Mouse (Mus musculus): ENCODE measurements at regions not wholly inside any gene's neighbourhood (a gene's known extent, or its start where the extent isn't known, plus 50 kb on each side); places are given as distances from the start of the nearest gene placed in this dataset.
A peak's percentile ranks its signal among the peaks of the same experiment; 100 is the strongest.
"Not testable (repeated sequence)": the region's sequence is repeated elsewhere in the genome, so short reads cannot be mapped to it uniquely, and the experiment has no call there.

- not testable (repeated sequence) for H3K9ac ChIP-seq; ATAC-seq (ENCODE audit: low FRiP score); H3K27ac ChIP-seq; H3K4me1 ChIP-seq (replicated peaks); H3K4me2 ChIP-seq; H3K36me3 ChIP-seq; H3K9me3 ChIP-seq; H3K27me3 ChIP-seq; H3K4me3 ChIP-seq
- 93% methylated on average over 5 of the region's 6 CpGs for WGBS
Observed at GRCm38 (mm10) chr12:23026976-23027375, 753.1 kb downstream of the Gm10330 start.

GRCm38 (mm10) chr12:23023556-23023955 lies 756.5 kb downstream of the Gm10330 start:
- H3K9ac ChIP-seq; H3K4me3 ChIP-seq; H3K27ac ChIP-seq; H3K27me3 ChIP-seq; H3K4me2 ChIP-seq; ATAC-seq (ENCODE audit: low FRiP score); H3K36me3 ChIP-seq; H3K4me1 ChIP-seq (replicated peaks); H3K9me3 ChIP-seq: not testable (repeated sequence)
- 91% methylated on average over 8 of the region's 8 CpGs for WGBS

GRCm38 (mm10) chr12:23010199-23010598 lies 769.9 kb downstream of the Gm10330 start:
- 1% methylated on average over 35 of the region's 37 CpGs for WGBS
- not testable (repeated sequence) for H3K36me3 ChIP-seq; H3K27ac ChIP-seq; H3K27me3 ChIP-seq; H3K4me1 ChIP-seq (replicated peaks); H3K9me3 ChIP-seq
- Histone ChIP-seq H3K9ac (peak overlapping the region; percentile 55; the same call in 1 of the 2 replicates), H3K4me3 (peak overlapping the region; percentile 44), H3K4me2 (peak overlapping the region; percentile 47)
- peak; percentile 59; the same call in 1 of the 2 replicates for ATAC-seq (ENCODE audit: low FRiP score)

GRCm38 (mm10) chr12:23009662-23010061 lies 770.4 kb downstream of the Gm10330 start:
- not testable (repeated sequence) for H3K27ac ChIP-seq; H3K9me3 ChIP-seq; ATAC-seq (ENCODE audit: low FRiP score); H3K27me3 ChIP-seq; H3K4me1 ChIP-seq (replicated peaks); H3K36me3 ChIP-seq
- Histone ChIP-seq H3K4me2 (peak overlapping the region; percentile 47), H3K4me3 (peak overlapping the region; percentile 44), H3K9ac (peak overlapping the region; percentile 55)
- WGBS, result 2% methylated on average over 23 of the region's 48 CpGs
